Mouse (Mus musculus) heart, postnatal 0 days (tissue): Measurements from ENCODE around the gene Rbms1.

Source experiments
- CTCF ChIP-seq: IDR thresholded peaks from 2 replicates; pipeline ENCODE4 v1.5.1; 2016; ENCODE audit warnings: antibody characterized with exemption, control low read depth, low read depth
- EP300 ChIP-seq: IDR thresholded peaks from 2 replicates; pipeline ENCODE4 v1.6.1; 2016; ENCODE audit warnings: antibody characterized with exemption, low read depth

DNA sequence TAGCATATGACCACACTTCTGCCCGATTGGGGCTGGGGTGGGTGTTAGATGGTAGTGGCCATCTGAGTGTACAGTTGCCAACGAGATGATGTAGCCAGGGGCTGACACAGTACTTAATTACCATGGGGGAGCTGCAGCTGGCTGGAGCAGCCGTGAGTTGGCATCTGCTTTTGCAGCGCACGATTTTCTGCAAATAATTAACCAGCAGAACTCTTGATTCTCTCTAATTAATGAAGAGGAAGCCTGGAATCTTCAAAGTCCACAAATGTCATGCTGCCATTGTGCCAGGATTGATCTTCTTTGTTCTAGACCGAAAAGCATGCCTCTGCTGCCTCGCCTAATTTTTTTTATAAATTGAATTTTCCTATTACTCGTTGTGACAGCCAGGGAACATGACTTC lies 249.1 kb downstream of the Rbms1 start:
- TF ChIP-seq CTCF (no peak), EP300 (no peak)
